Mouse (Mus musculus) right cerebral cortex, adult 2 months (tissue): ENCODE results near the gene H2-Oa.

ENCODE experiments used
- DNase-seq, 2 experiments: peaks; one replicate each; pipeline ENCODE4 v3.0.0; 2021 to 2022; ENCODE audit warnings: low spot score in 2 of 2

Gene H2-Oa

GRCm38 (mm10) chr17:34122188-34122984 lies 30.2 kb downstream of the H2-Oa start, which contains the start of gene Brd2:
Brd2 (minus strand) TSS chr17:34122634.
- DNase-seq = peak; percentile 96 to 97

GRCm38 (mm10) chr17:34123111-34123510 lies 31.0 kb downstream of the H2-Oa start:
- DNase-seq = no peak

- DNase-seq = no peak
Observed at GRCm38 (mm10) chr17:34123518-34123917, 31.4 kb downstream of the H2-Oa start.

- DNase-seq = no peak
Observed at GRCm38 (mm10) chr17:34124649-34125048, 32.5 kb downstream of the H2-Oa start.

- no peak for DNase-seq
Observed at GRCm38 (mm10) chr17:34126826-34127420, 34.8 kb downstream of the H2-Oa start.

GRCm38 (mm10) chr17:34127475-34127874 lies 35.3 kb downstream of the H2-Oa start:
- peak; percentile 70 to 72 for DNase-seq

- peak; percentile 73 to 75 for DNase-seq
Observed at GRCm38 (mm10) chr17:34128264-34128937, 36.3 kb downstream of the H2-Oa start.

- no peak for DNase-seq
Observed at GRCm38 (mm10) chr17:34128944-34129791, 37.0 kb downstream of the H2-Oa start.

- no peak for DNase-seq
Observed at GRCm38 (mm10) chr17:34130073-34130947, 38.2 kb downstream of the H2-Oa start.

GRCm38 (mm10) chr17:34131911-34132310 lies 39.8 kb downstream of the H2-Oa start:
- no peak for DNase-seq

GRCm38 (mm10) chr17:34133289-34133688 lies 41.1 kb downstream of the H2-Oa start:
- DNase-seq = no peak

GRCm38 (mm10) chr17:34134451-34134850 lies 42.3 kb downstream of the H2-Oa start:
- no peak for DNase-seq

- peak; percentile 98 for DNase-seq
Observed at GRCm38 (mm10) chr17:34135297-34136224, 43.4 kb downstream of the H2-Oa start.

- no peak for DNase-seq
Observed at GRCm38 (mm10) chr17:34137601-34138000, 45.5 kb downstream of the H2-Oa start.

- no peak for DNase-seq
Observed at GRCm38 (mm10) chr17:34138655-34139054, 46.5 kb downstream of the H2-Oa start.

- no peak for DNase-seq
Observed at GRCm38 (mm10) chr17:34139416-34139815, 47.3 kb downstream of the H2-Oa start.

GRCm38 (mm10) chr17:34140240-34140639 lies 48.1 kb downstream of the H2-Oa start:
- no peak for DNase-seq

- no peak for DNase-seq
Observed at GRCm38 (mm10) chr17:34141448-34141847, 49.3 kb downstream of the H2-Oa start.

- DNase-seq = no peak
Observed at GRCm38 (mm10) chr17:34142456-34143010, 50.4 kb downstream of the H2-Oa start.
